Mouse (Mus musculus): ENCODE results near the gene Gba.
"Not testable (repeated sequence)": the region's sequence is repeated elsewhere in the genome, so short reads cannot be mapped to it uniquely, and the experiment has no call there.

Gba gene

DNA sequence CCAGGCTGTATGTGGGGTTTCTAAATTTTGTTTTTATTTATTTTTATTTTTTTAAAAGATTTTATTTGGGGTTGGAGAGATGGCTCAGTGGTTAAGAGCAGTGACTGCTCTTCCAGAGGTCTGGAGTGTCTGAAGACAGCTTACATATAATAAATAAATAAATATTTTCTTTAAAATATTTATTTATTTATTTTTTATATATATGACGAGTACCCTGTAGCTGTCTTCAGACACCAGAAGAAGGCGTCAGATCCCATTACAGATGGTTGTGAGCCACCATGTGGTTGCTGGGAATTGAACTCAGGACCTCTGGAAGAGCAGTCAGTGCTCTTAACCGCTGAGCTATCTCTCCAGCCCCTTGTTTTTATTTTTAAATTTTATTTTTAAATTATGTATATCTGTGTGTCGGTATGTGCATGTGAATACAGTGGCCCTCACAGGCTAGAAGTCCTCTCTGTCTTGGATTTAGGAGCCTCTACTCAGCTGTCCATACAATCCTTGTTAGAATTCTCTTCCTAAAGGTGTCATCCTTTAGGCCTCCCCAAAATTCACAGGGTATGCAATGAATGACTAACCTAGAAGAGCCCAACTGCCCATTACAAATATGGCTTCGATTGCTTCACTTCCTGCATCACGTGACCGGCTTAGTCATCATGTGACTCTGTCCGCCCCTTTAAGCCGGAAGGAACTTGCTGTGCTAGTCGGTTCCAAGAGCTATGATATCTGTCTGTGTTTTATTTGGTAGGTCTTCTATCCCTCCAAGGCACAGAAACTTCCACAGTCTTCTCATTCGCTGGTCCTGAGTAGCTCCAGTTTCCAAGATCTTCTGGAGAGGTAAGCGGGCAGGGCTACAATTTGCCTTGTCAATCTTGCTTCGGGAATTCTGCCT is at the start of gene Gba:
Gene Gba, plus strand, starts transcription at position 676 of the 889 bp plus-strand sequence.
- peak; percentile 82 for DNase-seq

DNA sequence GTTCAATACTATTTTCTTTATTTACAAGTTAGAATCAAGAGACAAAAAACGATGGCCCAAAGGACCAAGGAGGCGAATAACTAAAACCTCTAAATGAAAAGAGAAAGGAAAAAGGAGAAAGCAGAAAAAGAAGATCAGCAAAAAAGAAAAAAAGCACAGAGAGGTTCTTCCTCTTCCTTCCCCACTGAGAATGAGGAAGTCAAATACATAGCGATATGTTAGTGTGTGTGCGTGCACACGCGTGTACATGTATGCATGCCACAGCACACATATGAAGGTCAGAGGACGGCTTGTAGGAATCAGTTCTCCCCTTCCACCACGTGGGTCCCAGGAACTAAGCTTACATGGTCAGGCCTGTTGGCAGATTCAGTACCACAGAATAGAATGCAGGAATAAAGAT is 45.8 kb upstream of the Gba start:
- DNase-seq = no peak

DNA sequence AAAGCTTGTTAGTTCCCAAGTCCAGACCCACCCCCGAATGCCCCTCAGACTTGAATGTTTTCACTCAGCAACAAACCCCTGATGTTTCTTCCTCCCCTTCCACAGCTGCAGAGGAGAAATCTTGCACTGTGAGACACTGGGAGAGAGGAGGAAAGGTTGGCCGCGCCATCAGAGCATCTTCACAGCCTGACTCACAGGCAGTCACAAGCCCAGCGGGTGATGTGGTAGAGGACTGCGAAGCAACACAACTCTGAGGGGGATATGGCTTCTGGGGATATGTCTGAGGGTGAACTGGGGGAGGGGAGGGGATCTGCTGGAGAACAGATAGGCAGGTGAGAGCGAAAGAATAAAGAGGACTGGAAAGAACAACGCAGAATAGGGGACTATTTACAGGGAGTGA is 44.1 kb upstream of the Gba start:
- DNase-seq = no peak

DNA sequence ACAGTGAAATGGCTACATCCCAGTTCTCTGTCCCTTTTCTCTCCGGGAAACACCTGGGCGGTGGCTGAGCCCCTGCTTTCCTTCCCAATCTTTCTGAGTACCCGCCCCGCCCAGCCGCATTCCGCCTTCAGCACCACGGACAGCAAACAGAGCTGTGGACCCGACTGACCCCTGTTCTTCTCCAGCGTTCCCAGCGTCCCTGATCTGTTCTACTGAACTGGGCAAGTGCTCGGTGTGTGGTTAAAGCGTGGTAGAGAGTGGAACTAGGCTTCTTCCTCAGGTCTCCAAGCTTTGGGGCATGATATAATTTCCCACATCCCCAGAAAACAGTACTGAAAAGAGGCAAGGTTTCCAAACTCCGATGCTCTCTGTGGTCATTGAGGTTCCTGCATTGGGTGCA is 43.5 kb upstream of the Gba start:
- DNase-seq = peak; percentile 51

DNA sequence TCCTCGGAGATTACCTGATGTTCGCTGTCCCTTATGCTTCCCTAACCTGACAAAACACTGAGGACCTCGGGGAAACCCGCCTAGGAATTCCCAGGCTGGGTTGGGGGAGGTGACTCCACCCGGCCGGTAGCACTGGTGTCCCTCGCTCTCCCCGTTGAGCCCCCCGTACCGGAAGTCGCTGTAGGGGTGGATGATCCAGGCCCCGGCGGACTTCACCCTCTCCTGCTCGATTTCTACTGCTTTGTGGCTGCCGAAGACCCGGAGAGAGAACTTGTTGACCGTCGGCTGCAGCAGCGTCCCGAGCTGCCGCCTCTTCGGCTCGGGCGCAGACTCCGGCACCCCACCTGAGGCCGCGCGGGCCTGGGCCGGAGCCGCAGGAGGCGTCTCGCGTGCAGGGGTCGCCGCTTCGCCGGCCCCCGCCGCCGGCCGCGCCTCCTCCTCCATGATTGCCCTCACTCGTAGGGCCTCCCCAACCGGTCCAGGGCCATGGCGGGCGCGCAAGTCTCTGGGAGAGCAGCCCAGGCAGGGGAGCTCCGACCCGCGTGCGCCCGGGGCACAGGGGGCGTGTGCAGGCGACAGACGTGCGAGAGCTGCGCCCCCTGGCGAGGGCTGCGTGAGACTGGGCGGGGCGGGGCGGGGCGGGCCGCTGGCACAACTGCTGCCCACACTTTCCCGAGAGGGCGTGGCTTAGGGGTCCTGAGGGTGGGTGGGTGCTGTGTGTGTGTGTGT is 42.9 kb upstream of the Gba start, which contains the start of gene Hcn3:
Gene Hcn3, minus strand, starts transcription at position 581 of the 729 bp plus-strand sequence.
- peak; percentile 84 for DNase-seq

DNA sequence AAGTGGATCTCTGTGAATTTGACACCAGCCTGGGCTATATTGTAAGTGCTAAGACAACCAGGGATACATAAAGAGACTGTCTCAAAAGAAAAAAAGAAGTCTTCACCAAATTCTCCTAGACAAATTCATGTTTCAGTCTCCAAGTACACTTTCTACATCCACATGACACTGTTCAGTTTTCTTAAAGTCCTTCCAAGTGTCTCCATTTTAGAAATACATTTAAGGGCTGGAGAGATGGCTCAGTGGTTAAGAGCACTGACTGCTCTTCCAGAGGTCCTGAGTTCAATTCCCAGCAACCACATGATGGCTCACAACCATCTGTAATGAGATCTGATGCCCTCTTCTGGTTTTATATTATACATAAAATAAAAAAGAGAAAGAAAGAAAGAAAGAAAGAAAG is 41.5 kb upstream of the Gba start:
- DNase-seq = not testable (repeated sequence)

DNA sequence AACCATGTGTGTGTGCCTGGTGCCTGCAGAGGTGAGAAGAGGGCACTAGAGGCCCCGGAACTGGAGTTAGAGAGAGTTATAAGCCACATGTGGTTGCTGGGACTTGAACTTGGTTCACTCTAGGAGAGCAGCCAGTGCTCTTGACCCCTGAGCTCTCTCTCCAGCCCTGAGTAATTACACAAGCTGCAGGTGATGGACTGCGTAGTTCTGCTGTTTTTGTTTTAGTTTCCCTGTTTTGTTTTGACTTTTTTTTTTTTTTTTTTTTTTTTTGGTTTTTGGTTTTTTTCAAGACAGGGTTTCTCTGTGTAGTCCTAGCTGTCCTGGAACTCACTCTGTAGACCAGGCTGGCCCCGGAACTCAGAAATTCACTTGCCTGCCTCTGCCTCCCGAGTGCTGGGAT is 40.9 kb upstream of the Gba start:
- DNase-seq = no peak

DNA sequence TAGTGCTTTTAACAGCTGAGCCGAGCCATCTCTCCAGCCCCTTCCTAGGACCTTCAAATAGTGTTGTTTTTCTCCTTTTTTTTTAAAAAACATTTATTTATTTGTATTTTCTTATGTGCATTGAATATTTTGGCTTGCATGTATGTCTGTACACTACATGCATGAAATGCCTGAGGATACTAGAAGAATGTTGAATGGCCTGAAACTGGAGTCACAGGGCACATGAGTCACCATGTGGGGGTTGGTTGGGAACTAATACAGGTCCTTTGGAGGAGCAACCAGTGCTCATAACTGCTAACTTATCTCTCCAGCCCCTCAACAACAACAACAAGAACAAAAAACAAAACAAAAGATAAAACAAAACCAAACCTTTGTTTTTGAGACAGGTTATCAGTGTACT is 39.6 kb upstream of the Gba start:
- no peak for DNase-seq

DNA sequence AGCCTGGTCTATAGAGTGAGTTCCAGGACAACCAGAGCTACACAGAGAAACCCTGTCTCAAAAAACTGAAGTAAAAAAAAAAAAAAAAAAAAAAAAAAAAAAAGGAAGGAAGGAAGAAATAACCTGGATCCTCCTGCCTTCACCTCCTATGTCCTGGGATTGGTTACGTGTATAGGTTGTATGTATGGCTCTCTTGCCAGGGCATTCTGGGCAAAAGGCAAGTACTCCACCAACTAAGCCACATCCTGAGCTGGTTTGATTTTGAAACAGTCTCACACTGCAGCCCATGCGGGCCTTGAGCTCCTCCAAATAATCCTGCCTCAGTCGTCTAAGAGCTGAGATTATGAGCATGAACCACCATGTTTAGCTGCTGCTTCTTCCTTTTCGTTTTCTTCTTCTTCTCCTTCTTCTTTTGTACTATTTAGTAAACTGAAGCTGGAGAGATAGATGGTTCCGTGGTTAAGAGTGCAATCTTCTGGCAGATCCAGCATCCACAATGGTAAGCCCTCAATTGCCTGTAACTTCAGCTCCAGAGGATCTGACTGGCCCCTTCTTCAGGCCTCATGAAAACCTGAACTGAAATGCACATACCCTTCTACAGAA is 39.0 kb upstream of the Gba start:
- DNase-seq = no peak

DNA sequence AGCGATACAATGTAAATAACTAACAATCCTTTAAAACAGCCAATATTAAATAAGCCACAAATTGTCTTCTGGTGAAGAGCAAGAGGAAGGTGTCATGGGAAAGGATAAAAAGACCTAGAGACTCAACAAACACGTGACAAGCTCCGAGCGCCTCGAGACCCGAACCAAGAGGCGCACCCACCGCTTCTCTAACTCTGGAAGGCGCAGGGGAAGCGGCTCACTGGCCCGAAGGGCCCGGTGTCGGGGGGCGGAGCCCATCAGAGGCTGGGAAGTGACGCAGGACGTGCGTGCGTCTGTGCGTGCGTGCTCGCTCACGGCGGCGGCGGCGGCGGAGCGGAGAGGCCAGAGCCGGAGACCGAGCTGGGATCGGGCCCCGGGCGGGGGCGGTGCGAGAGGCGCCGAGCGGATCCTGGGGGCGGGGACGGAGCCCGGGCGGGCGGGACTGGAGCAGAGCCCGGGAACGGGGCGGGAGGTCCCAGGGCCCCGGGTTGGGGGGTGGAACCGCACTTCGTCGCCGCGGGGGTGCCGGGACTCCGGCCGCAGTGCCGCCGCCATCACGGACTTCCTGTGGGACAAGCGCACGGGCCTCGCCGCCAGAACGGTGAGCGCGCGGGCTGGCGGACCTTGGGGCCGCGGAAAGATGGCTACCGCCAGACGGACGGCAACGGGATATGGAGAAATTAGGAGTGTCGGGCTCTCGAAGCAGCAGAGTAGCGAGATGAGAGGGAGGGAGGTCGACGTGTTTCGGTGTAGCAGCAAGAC is 38.0 kb upstream of the Gba start, which contains the start of gene Clk2:
Gene Clk2, plus strand, starts transcription at position 290 of the 762 bp plus-strand sequence.
- peak; percentile 89 for DNase-seq

DNA sequence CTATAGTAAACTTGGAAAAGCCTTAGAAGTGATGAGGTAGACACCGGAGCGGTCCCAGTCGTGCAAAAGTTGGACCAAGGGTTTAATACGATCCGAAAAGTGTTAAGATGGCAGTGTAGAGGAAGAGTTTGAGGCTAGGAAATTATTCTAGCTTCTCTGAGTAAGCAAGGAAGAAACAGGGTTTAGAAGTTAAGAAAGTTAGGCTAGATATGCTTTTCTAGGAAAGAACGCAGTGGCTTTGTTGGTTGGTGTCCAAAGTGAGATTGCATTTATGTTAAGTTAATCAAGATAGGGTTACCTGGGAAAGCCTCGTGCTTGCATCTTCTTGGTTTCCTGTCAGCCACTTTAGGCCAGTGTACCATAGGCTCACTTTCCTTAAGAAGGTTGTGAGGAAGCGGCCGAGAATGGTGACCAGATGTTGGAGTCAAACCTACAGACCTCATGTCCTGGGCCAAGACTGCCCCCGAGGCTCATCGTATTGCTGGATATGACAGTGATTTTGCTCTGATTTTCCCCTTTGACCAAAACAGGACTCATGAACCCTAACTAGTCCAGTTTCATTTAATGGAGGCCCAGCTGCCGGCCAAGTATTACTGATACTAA is 37.4 kb upstream of the Gba start:
- DNase-seq = no peak

DNA sequence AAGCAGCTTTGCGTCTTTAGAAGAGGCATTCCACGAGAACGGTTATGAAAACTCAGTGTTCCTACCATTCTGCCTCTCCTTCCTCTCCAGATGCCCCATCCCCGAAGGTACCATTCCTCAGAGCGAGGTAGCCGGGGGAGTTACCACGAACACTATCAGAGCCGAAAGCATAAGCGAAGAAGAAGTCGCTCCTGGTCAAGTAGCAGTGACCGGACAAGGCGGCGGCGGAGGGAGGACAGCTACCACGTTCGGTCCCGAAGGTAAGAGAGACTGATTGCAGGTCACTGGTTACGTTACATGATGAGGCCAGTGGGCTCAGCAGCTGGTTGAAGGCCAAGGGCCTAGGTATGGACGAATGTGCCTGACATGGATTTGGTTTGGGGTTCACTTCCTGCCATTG is 35.8 kb upstream of the Gba start:
- no peak for DNase-seq

DNA sequence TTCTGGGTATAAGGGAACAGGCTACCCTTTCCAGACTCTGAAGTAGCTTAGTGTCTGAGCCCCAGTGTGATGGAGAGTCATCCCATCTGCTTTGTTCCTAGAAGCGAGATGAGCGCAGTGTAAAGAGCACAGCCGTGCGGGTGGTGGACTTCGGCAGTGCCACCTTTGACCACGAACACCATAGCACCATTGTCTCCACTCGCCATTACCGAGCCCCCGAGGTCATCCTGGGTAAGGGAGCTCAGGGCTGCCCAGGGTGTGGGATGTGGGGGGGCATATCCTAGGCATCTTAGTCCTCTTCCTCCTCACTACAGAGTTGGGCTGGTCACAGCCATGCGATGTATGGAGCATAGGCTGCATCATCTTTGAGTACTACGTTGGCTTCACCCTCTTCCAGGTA is 27.9 kb upstream of the Gba start:
- DNase-seq = no peak

DNA sequence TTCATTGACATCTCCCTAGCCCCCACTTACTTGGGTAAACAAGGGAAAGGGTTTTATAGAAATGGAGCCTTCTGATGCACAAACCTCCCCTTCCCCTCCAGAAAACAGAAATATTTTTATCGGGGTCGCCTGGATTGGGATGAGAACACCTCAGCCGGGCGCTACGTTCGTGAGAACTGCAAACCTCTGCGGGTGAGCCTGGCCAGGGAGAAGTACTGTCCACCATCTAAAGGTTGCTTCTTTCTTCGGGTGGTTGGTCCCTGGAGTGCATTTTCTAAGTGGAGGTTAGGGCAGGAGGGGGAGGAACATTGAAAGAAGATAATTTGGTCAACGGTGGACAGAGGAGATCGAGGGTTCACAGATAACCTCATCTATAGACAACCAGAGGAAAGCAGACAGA is 27.2 kb upstream of the Gba start:
- no peak for DNase-seq

DNA sequence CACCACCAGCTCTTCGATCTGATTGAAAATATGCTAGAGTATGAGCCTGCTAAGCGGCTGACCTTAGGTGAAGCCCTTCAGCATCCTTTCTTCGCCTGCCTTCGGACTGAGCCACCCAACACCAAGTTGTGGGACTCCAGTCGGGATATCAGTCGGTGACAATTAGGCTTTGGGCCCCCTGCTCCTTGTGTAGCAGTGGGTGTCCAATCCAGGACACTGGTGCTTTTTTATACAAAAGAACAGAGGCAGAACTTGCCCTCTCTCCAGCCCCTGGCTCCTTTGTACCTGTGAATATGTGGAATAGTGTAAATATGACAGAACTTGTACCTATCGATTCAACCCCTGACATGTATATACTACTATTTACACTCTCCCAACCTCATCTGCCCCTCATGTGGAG is 26.3 kb upstream of the Gba start:
- no peak for DNase-seq

DNA sequence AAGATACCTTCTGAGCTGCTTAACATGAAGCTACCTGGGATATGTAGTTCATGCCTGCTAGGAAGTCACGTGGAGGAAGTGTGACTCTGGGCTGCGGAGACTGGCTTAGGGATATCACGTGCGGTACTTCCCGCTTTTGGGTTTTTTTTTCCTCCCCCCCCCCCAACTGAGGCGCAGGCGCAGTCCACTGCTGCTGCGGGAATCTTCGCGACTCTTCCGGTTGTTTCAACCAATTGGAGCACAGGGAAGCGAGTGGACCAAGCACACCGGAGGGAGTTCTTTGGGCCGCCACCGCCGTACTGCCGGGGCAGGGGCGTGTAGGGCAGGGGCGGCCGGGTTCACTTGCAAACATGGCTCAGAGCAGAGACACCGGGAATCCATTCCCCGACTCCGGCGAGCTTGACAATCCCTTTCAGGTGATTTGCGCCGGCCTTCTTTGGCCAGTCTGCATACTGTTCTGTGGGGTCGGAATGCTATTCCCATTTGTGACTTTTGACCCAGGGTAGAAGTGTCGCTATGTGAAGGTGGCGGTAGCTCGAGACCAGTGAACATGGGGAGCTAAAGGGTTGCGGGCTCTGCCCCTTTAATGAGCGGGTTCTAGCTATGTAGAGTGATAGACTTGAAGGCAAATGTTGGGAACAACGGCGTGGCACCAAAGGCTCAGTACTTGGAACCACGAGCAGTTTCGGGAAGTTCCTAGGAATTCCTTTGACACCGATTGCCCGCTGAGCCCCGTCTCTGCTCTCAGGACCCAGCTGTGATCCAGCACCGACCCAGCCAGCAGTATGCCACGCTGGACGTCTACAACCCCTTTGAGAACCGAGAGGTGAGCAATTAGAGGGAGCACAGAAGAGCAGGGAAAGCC is 25.3 kb upstream of the Gba start, which contains the start of gene Scamp3:
Gene Scamp3, plus strand, starts transcription at position 232 of the 865 bp plus-strand sequence.
- DNase-seq = peak; percentile 81

DNA sequence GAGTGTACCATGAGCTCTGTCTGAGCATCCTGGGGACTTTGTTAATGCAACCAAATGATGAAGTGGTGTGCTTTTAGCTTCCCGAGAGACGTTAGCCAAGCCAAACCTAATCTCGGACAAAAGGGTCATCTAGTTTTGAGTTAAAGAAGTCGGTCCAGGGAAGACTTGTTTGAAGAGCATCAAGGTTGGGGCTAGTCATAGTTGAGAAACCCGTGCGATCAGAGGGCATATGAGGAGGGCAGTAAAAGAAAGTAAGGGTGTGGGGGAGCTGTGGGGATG is 24.7 kb upstream of the Gba start:
- DNase-seq = no peak

DNA sequence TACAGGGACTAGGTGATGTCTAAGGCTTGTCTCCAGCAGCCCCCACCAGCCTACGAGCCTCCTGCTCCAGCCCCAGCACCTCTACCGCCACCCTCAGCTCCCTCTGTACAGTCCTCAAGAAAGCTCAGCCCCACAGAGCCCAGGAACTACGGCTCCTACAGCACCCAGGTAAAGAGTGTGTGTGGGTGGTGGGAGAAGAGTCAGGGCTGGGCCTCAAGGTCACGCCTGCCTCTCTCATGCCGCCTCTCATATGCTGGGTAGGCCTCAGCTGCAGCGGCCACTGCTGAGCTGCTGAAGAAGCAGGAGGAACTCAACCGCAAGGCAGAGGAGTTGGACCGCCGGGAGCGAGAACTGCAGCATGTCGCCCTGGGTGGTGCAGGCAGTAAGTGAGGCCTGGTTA is 23.7 kb upstream of the Gba start:
- no peak for DNase-seq

DNA sequence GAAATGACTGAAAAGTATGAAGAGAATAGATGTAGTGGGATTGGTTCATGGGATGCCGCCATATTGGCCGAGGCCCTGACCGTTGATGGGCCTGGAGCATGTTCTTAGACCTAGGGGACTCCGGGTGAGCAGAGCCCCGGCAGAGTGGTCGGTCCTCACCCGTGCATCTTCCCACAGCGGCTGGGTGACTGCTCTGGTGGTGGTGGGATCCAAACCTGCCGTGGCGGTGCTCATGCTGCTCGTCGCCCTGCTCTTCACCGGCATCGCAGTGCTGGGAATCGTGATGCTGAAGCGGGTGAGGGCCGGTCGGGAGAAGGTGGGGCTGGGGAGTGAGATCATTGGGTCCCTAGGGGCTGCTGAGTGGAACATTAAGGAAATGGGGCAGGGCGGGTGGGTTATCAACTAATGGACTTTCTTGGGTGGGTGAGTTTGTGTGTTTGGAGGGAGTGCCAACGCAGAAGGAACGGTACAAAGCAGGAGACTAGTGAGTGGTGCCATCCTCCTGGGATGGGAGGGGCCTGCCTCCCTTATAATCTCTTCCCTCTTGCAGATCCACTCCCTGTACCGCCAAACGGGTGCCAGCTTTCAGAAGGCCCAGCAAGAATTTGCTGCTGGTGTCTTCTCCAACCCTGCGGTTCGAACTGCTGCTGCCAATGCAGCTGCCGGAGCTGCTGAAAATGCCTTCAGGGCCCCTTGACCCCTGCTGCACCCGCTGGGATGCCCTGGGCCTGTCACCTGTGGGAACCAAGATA is 20.8 kb upstream of the Gba start:
- DNase-seq = no peak

DNA sequence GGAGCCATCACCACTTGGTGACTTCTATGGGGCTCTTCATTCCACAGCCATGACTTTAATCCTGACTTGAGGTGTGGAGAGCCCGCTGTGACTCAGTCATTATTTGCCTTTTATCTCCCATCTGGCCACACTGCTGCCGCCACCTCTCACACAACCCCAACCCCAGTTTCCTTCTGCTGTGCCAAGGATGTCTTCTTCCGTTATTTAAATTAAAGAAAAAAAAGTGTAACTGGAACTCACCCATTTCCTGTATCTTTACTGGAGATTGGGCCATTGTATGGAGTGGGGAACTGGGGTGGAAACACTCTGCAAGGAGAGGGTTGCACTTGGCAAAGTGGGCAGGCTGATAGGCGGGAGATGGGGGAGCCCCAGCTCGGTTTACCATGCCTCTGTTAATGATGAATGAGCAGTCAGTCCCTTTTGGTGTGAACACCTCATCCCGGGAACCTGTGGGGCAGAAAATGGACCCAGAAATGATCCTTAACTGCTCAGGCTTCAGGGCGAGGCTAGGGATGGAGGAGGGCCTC is 20.1 kb upstream of the Gba start:
- DNase-seq = no peak

All from right cerebral cortex, postnatal 4 days (tissue).